16 mouse cellular contexts compared by ENCODE assay signal in genomic region chr10:125586489-125587147, GRCm38 (mm10).
DNase-seq lines count a peak whose midpoint lies in the region; ATAC-seq and TF ChIP-seq lines count a peak whose summit lies in the region.
"Had no signal": no experiment of that assay in that cellular context is flagged by ENCODE, and none has a peak within 500 bp of the region (broad histone marks: within the 10 kb centered on the region; RNA-seq: fewer than 3 reads in every experiment).

No protein-coding gene starts in this region.

- DNase-seq in heart, adult 8-10 months (ENCODE audit: low spot score), result peak; percentile 4
- DNase-seq in heart, adult 11 months, result no peak
- peak; percentile 15 to 19 for DNase-seq in left cerebral cortex, postnatal 10 days (ENCODE audit: extremely low spot score in 1 of 2, low spot score in 2 of 2)
- no peak for DNase-seq in left cerebral cortex, postnatal 25 days (ENCODE audit: low spot score in 2 of 2)
- peak; percentile 55 for DNase-seq in Muller cell, postnatal 12 days (ENCODE audit: inconsistent ontology term)
- DNase-seq in forebrain, postnatal 0 days, result peak; percentile 78
- no peak for DNase-seq in liver, postnatal 0 days
- DNase-seq: adrenal gland, postnatal 10 days; cerebellum, adult 9-11 months; gastrocnemius, postnatal 10 days; thymus, postnatal 4 days had no signal

- no peak overlapping the region for H3K4me3 ChIP-seq in forebrain, postnatal 0 days (ENCODE audit: low read depth, low read length)
- H3K4me3 ChIP-seq in liver, postnatal 0 days (ENCODE audit: low read depth, low read length), result no peak overlapping the region
- H3K4me3 ChIP-seq: embryonic facial prominence, embryonic 15.5 days; midbrain, embryonic 15.5 days had no signal

- no peak for TF ChIP-seq CTCF in forebrain, postnatal 0 days (IDR thresholded peaks at IDR 0.05; ENCODE audit: low read depth)
- TF ChIP-seq CTCF in liver, postnatal 0 days (IDR thresholded peaks at IDR 0.05; ENCODE audit: low read depth), result no peak

- no peak overlapping the region for H3K4me2 ChIP-seq in forebrain, postnatal 0 days (ENCODE audit: low read depth)
- H3K4me2 ChIP-seq in liver, postnatal 0 days (ENCODE audit: low read depth, low read length), result no peak overlapping the region
- H3K4me2 ChIP-seq: embryonic facial prominence, embryonic 15.5 days; liver, embryonic 11.5 days; midbrain, embryonic 15.5 days had no signal

- no peak overlapping the region for H3K9ac ChIP-seq in forebrain, postnatal 0 days
- no peak overlapping the region for H3K9ac ChIP-seq in liver, postnatal 0 days (replicated peaks)
- H3K9ac ChIP-seq: embryonic facial prominence, embryonic 15.5 days; midbrain, embryonic 15.5 days had no signal

- WGBS in forebrain, postnatal 0 days, result 14% methylated on average over 7 of the region's 7 CpGs
- WGBS in liver, postnatal 0 days (ENCODE audit: insufficient replicate concordance), result 69% methylated on average over 7 of the region's 7 CpGs

- 0 out of 2 replicates have a peak overlapping the region, but pooled peaks have one; percentile 21 for H3K27ac ChIP-seq in forebrain, postnatal 0 days (ENCODE audit: low read depth, low read length)
- H3K27ac ChIP-seq in liver, postnatal 0 days (ENCODE audit: low read depth), result no peak overlapping the region
- H3K27ac ChIP-seq: embryonic facial prominence, embryonic 15.5 days; midbrain, embryonic 15.5 days had no signal

- H3K4me1 ChIP-seq in forebrain, postnatal 0 days (ENCODE audit: insufficient read depth), result no peaks in the 10 kb centered on the region
- no peaks in the 10 kb centered on the region for H3K4me1 ChIP-seq in liver, postnatal 0 days (ENCODE audit: insufficient read depth)
- H3K4me1 ChIP-seq: embryonic facial prominence, embryonic 15.5 days; midbrain, embryonic 15.5 days had no signal

- H3K36me3 ChIP-seq in forebrain, postnatal 0 days (ENCODE audit: insufficient read depth), result no peaks in the 10 kb centered on the region
- no peaks in the 10 kb centered on the region for H3K36me3 ChIP-seq in liver, postnatal 0 days (replicated peaks; ENCODE audit: insufficient read depth, low read length)
- H3K36me3 ChIP-seq: embryonic facial prominence, embryonic 15.5 days; midbrain, embryonic 15.5 days had no signal

- no peaks in the 10 kb centered on the region for H3K9me3 ChIP-seq in forebrain, postnatal 0 days (ENCODE audit: low read length)
- no peaks in the 10 kb centered on the region for H3K9me3 ChIP-seq in liver, postnatal 0 days (ENCODE audit: low read length)
- H3K9me3 ChIP-seq: embryonic facial prominence, embryonic 15.5 days; midbrain, embryonic 15.5 days had no signal

- peak; percentile 48; the same call in 1 of the 2 replicates for ATAC-seq in forebrain, postnatal 0 days
- no peak for ATAC-seq in liver, postnatal 0 days
- no peak for ATAC-seq in erythroid progenitor cell, adult 5-6 weeks (replicated peaks; ENCODE audit: low FRiP score, poor library complexity, severe bottlenecking)
- ATAC-seq: midbrain, embryonic 15.5 days; Patski had no signal

- TF ChIP-seq EP300 in liver, postnatal 0 days (IDR thresholded peaks at IDR 0.05; ENCODE audit: low read depth), result no peak

- H3K27me3 ChIP-seq in forebrain, postnatal 0 days (ENCODE audit: insufficient read depth, low read length), result no peaks in the 10 kb centered on the region
- no peaks in the 10 kb centered on the region for H3K27me3 ChIP-seq in liver, postnatal 0 days (ENCODE audit: insufficient read depth, low read length)
- H3K27me3 ChIP-seq: embryonic facial prominence, embryonic 15.5 days; midbrain, embryonic 15.5 days had no signal

- intact Hi-C loops in left cerebral cortex, postnatal 10 days (cut with DNase I), result no loop called here
- intact Hi-C loops in left cerebral cortex, postnatal 25 days (cut with DNase I), result no loop called here

Comparison
In these comparisons a context has a peak if more than half of its experiments do, and no peak if none do; other contexts are left out.
1. DNase-seq: peak in heart, adult 8-10 months (single experiment), left cerebral cortex, postnatal 10 days (2 of 2), Muller cell, postnatal 12 days (single experiment) and forebrain, postnatal 0 days (single experiment); none in heart, adult 11 months (single experiment), left cerebral cortex, postnatal 25 days (0 of 2) and liver, postnatal 0 days (single experiment).